In genomic region chr4:148435657-148436330, GRCm38 (mm10) we compare ENCODE assay signal across 9 mouse cellular contexts. TPM values are rescaled to one million over a fixed set of nuclear protein-coding genes. Genes with fewer than 3 reads are reported as not detected.
A peak's percentile ranks its signal among the peaks of the same experiment; 100 is the strongest.
DNase-seq lines count a peak whose midpoint lies in the region; ATAC-seq and TF ChIP-seq lines count a peak whose summit lies in the region.
"Had no signal": no experiment of that assay in that cellular context is flagged by ENCODE, and none has a peak within 500 bp of the region (broad histone marks: within the 10 kb centered on the region; RNA-seq: fewer than 3 reads in every experiment).

No protein-coding gene starts in this region.

- no peak overlapping the region for H3K4me2 ChIP-seq in midbrain, embryonic 12.5 days (replicated peaks)
- H3K4me2 ChIP-seq: heart, embryonic 13.5 days had no signal

- WGBS in kidney, adult 2 months: 63% methylated on average over 6 of the region's 6 CpGs
- WGBS in cerebellum, adult 2 months: 16% methylated on average over 6 of the region's 6 CpGs
- 68% methylated on average over 6 of the region's 6 CpGs for WGBS in midbrain, embryonic 12.5 days

- peak; percentile 32 for DNase-seq in kidney, adult 2 months
- DNase-seq in kidney, postnatal 10 days: no peak
- peak; percentile 56 to 63 for DNase-seq in cerebellum, adult 2 months
- peak; percentile 52 to 55 for DNase-seq in frontal cortex, postnatal 36 days (ENCODE audit: low spot score in 2 of 2)
- DNase-seq in ovary, postnatal 36 days (ENCODE audit: low spot score): no peak
- DNase-seq in kidney, postnatal 14 days: no peak

- H3K27ac ChIP-seq in kidney, adult 2 months (ENCODE audit: insufficient read depth, low read depth, low read length): no peak overlapping the region
- H3K27ac ChIP-seq in cerebellum, adult 2 months (ENCODE audit: insufficient read depth, low read length): no peak overlapping the region
- no peak overlapping the region for H3K27ac ChIP-seq in midbrain, embryonic 12.5 days (replicated peaks)
- H3K27ac ChIP-seq: heart, embryonic 13.5 days had no signal

- no peaks in the 10 kb centered on the region; the same call in 1 of the 2 replicates for H3K36me3 ChIP-seq in kidney, adult 2 months (ENCODE audit: control insufficient read depth, insufficient read depth, low read length)
- H3K36me3 ChIP-seq in midbrain, embryonic 12.5 days: no peaks in the 10 kb centered on the region; the same call in 1 of the 2 replicates

- ATAC-seq in midbrain, embryonic 12.5 days (ENCODE audit: low FRiP score, low read depth): peak; percentile 56; the same call in 1 of the 2 replicates
- no peak for ATAC-seq in granulocyte monocyte progenitor cell, adult 5-6 weeks (replicated peaks; ENCODE audit: poor library complexity, severe bottlenecking)

- TF ChIP-seq CTCF in kidney, adult 2 months (conservative IDR thresholded peaks at IDR 0.05; ENCODE audit: insufficient read depth, insufficient read length, low read depth, low read length): peak; percentile 26; the same call in 1 of the 2 replicates
- peak; percentile 51; the same call in 1 of the 2 replicates for TF ChIP-seq CTCF in cerebellum, adult 2 months (IDR thresholded peaks at IDR 0.05; ENCODE audit: borderline replicate concordance, insufficient read depth, low read depth, low read length)

- no peak overlapping the region for H3K9ac ChIP-seq in midbrain, embryonic 12.5 days (replicated peaks)
- H3K9ac ChIP-seq: heart, embryonic 13.5 days had no signal

- no peak overlapping the region for H3K4me3 ChIP-seq in kidney, adult 2 months (ENCODE audit: insufficient read depth, low read depth, low read length)
- H3K4me3 ChIP-seq in cerebellum, adult 2 months (replicated peaks; ENCODE audit: insufficient read depth, low read depth, low read length): no peak overlapping the region
- H3K4me3 ChIP-seq in midbrain, embryonic 12.5 days: no peak overlapping the region
- H3K4me3 ChIP-seq: heart, embryonic 13.5 days had no signal

- peaks cover 11% of the 10 kb centered on the region; the same call in 1 of the 2 replicates for H3K4me1 ChIP-seq in kidney, adult 2 months (ENCODE audit: control insufficient read depth, insufficient read depth, low read length)
- peaks cover 4% of the 10 kb centered on the region for H3K4me1 ChIP-seq in cerebellum, adult 2 months (ENCODE audit: control insufficient read depth, insufficient read depth, low read length)
- H3K4me1 ChIP-seq in midbrain, embryonic 12.5 days: no peaks in the 10 kb centered on the region

- TF ChIP-seq POLR2A in kidney, adult 2 months (IDR thresholded peaks at IDR 0.05; ENCODE audit: low read depth, low read length): no peak
- TF ChIP-seq POLR2A in cerebellum, adult 2 months (IDR thresholded peaks at IDR 0.05; ENCODE audit: borderline replicate concordance, insufficient read depth, low read length): no peak

- no peaks in the 10 kb centered on the region for H3K27me3 ChIP-seq in kidney, adult 2 months (replicated peaks; ENCODE audit: control insufficient read depth, insufficient read depth, low read length)
- H3K27me3 ChIP-seq in cerebellum, adult 2 months (ENCODE audit: control insufficient read depth, insufficient read depth, low read length): no peaks in the 10 kb centered on the region
- 0 out of 2 replicates have a peak, but pooled peaks cover 5% of the 10 kb centered on the region for H3K27me3 ChIP-seq in midbrain, embryonic 12.5 days
- H3K27me3 ChIP-seq: heart, embryonic 13.5 days had no signal

- H3K9me3 ChIP-seq in midbrain, embryonic 12.5 days: no peaks in the 10 kb centered on the region
- H3K9me3 ChIP-seq: heart, embryonic 13.5 days had no signal

RNA-seq across cellular contexts. Expression of gene Ubiad1, which starts 8.8 kb away (rescaled TPM):
- polyA plus RNA-seq in kidney, adult 2 months (2012; rRNA removed): 50.8 and 61.6 TPM in 2 replicates
- 11.2 and 12.9 TPM in 2 replicates for polyA plus RNA-seq in cerebellum, adult 2 months (2012; rRNA removed)
- polyA plus RNA-seq in midbrain, embryonic 12.5 days (2016; fragmentation: Nextera tagmentation; extraction: Ambion mirVana): 20.5 and 21.1 TPM in 2 replicates
- total RNA-seq in granulocyte monocyte progenitor cell, adult 5-6 weeks (2014; fragmentation: Nextera tagmentation): 7.9 and 16.8 TPM in 2 replicates
- 9.5 and 12.2 TPM in 2 replicates for total RNA-seq in granulocyte monocyte progenitor cell, adult 5-6 weeks (2017)

RNA-seq across cellular contexts. Expression of gene Mtor, which starts 12.6 kb away (rescaled TPM):
- 39.8 and 50.1 TPM in 2 replicates for polyA plus RNA-seq in kidney, adult 2 months (2012; rRNA removed)
- 36.3 and 42.7 TPM in 2 replicates for polyA plus RNA-seq in cerebellum, adult 2 months (2012; rRNA removed)
- 33.3 and 35.4 TPM in 2 replicates for polyA plus RNA-seq in midbrain, embryonic 12.5 days (2016; fragmentation: Nextera tagmentation; extraction: Ambion mirVana)
- 25.6 and 51.9 TPM in 2 replicates for total RNA-seq in granulocyte monocyte progenitor cell, adult 5-6 weeks (2014; fragmentation: Nextera tagmentation)
- 16.5 and 17.8 TPM in 2 replicates for total RNA-seq in granulocyte monocyte progenitor cell, adult 5-6 weeks (2017)

Comparison
In these comparisons a context has a peak if more than half of its experiments do, and no peak if none do; other contexts are left out.
1. DNase-seq: peak in kidney, adult 2 months (single experiment), cerebellum, adult 2 months (2 of 2) and frontal cortex, postnatal 36 days (2 of 2); none in kidney, postnatal 10 days (single experiment), ovary, postnatal 36 days (single experiment) and kidney, postnatal 14 days (single experiment).